In genomic region chr11:29130385-29131355, GRCm38 (mm10) we compare ENCODE assay signal across 7 mouse cellular contexts. TPM values are rescaled to one million over a fixed set of nuclear protein-coding genes. Genes with fewer than 3 reads are reported as not detected.
DNase-seq lines count a peak whose midpoint lies in the region; ATAC-seq and TF ChIP-seq lines count a peak whose summit lies in the region.

TSS of gene Pnpt1 (plus strand) at chr11:29130744.

- peak within 1 kb of the TSS; percentile 87 for H3K4me3 ChIP-seq in embryonic facial prominence, embryonic 10.5 days
- peak within 1 kb of the TSS; percentile 90 for H3K4me3 ChIP-seq in intestine, postnatal 0 days (ENCODE audit: low read depth, low read length)
- H3K4me3 ChIP-seq in midbrain, embryonic 12.5 days = peak within 1 kb of the TSS; percentile 61
- H3K4me3 ChIP-seq in small intestine, adult 2 months (ENCODE audit: low read depth, low read length) = peak within 1 kb of the TSS; percentile 73

- intact Hi-C loops in left cerebral cortex, postnatal 4 days (cut with DNase I) = loop anchor here (5.0 kb wide), 1 partner anchor 518 kb away; no protein-coding TSS in a partner anchor

- H3K36me3 ChIP-seq in embryonic facial prominence, embryonic 10.5 days (replicated peaks) = peaks cover 24% of the 10 kb centered on the region
- H3K36me3 ChIP-seq in intestine, postnatal 0 days (ENCODE audit: control insufficient read depth, insufficient read depth) = peaks cover 13% of the 10 kb centered on the region
- 0 out of 2 replicates have a peak, but pooled peaks cover 15% of the 10 kb centered on the region for H3K36me3 ChIP-seq in midbrain, embryonic 12.5 days
- peaks cover 13% of the 10 kb centered on the region for H3K36me3 ChIP-seq in small intestine, adult 2 months (ENCODE audit: control insufficient read depth, insufficient read depth, low read length)

- H3K4me2 ChIP-seq in intestine, postnatal 0 days (replicated peaks; ENCODE audit: low read depth) = peak within 1 kb of the TSS; percentile 83
- peak within 1 kb of the TSS; percentile 69 for H3K4me2 ChIP-seq in midbrain, embryonic 12.5 days (replicated peaks)

- H3K4me1 ChIP-seq in embryonic facial prominence, embryonic 10.5 days = peaks cover 9% of the 10 kb centered on the region
- no peaks in the 10 kb centered on the region for H3K4me1 ChIP-seq in intestine, postnatal 0 days (replicated peaks; ENCODE audit: control insufficient read depth, insufficient read depth, low read length)
- H3K4me1 ChIP-seq in midbrain, embryonic 12.5 days = peaks cover 3% of the 10 kb centered on the region
- no peaks in the 10 kb centered on the region for H3K4me1 ChIP-seq in small intestine, adult 2 months (ENCODE audit: control insufficient read depth, insufficient read depth, insufficient read length, low read length)

- no peaks in the 10 kb centered on the region for H3K27me3 ChIP-seq in embryonic facial prominence, embryonic 10.5 days (replicated peaks; ENCODE audit: low read depth, poor library complexity, severe bottlenecking)
- no peaks in the 10 kb centered on the region for H3K27me3 ChIP-seq in intestine, postnatal 0 days (replicated peaks; ENCODE audit: control insufficient read depth, insufficient read depth, low read length)
- no peaks in the 10 kb centered on the region for H3K27me3 ChIP-seq in midbrain, embryonic 12.5 days
- no peaks in the 10 kb centered on the region for H3K27me3 ChIP-seq in small intestine, adult 2 months (ENCODE audit: control insufficient read depth, insufficient read depth, low read length)

- DNase-seq in adrenal gland, postnatal 10 days = peak; percentile 95
- DNase-seq in embryonic facial prominence, embryonic 10.5 days (ENCODE audit: low spot score) = peak; percentile 93
- DNase-seq in gonadal fat pad, adult 2 months (ENCODE audit: low read depth) = peak; percentile 54
- DNase-seq in left cerebral cortex, postnatal 4 days = peak; percentile 92

- H3K9ac ChIP-seq in intestine, postnatal 0 days (ENCODE audit: low read depth, low read length) = peak within 1 kb of the TSS; percentile 77
- H3K9ac ChIP-seq in midbrain, embryonic 12.5 days (replicated peaks) = peak within 1 kb of the TSS; percentile 62

- peak within 1 kb of the TSS; percentile 92 for H3K27ac ChIP-seq in embryonic facial prominence, embryonic 10.5 days (replicated peaks)
- peak within 1 kb of the TSS; percentile 64 for H3K27ac ChIP-seq in intestine, postnatal 0 days (ENCODE audit: low read depth, low read length)
- peak within 1 kb of the TSS; percentile 53; the same call in 1 of the 2 replicates for H3K27ac ChIP-seq in midbrain, embryonic 12.5 days (replicated peaks)
- 0 out of 2 replicates have a peak within 1 kb of the TSS, but pooled peaks have one; percentile 12 for H3K27ac ChIP-seq in small intestine, adult 2 months (ENCODE audit: insufficient read depth, low read depth, low read length)

- WGBS in embryonic facial prominence, embryonic 10.5 days = 8% methylated on average over 50 of the region's 50 CpGs
- 1% methylated on average over 50 of the region's 50 CpGs for WGBS in intestine, postnatal 0 days
- 5% methylated on average over 50 of the region's 50 CpGs for WGBS in midbrain, embryonic 12.5 days
- 4% methylated on average over 50 of the region's 50 CpGs for WGBS in small intestine, adult 2 months

- TF ChIP-seq POLR2A in small intestine, adult 2 months (IDR thresholded peaks at IDR 0.05; ENCODE audit: low read depth, low read length) = no peak; the same call in 1 of the 2 replicates

- peak; percentile 100 for ATAC-seq in intestine, postnatal 0 days
- peak; percentile 100 for ATAC-seq in midbrain, embryonic 12.5 days (ENCODE audit: low FRiP score, low read depth)

- peak; percentile 12; the same call in 1 of the 2 replicates for TF ChIP-seq CTCF in intestine, postnatal 0 days (IDR thresholded peaks at IDR 0.05; ENCODE audit: low read depth)
- TF ChIP-seq CTCF in small intestine, adult 2 months (IDR thresholded peaks at IDR 0.05; ENCODE audit: extremely low read depth, insufficient read length, insufficient replicate concordance, low read depth, low read length) = no peak

- no peaks in the 10 kb centered on the region for H3K9me3 ChIP-seq in embryonic facial prominence, embryonic 10.5 days
- no peaks in the 10 kb centered on the region for H3K9me3 ChIP-seq in intestine, postnatal 0 days (ENCODE audit: control insufficient read depth)
- no peaks in the 10 kb centered on the region for H3K9me3 ChIP-seq in midbrain, embryonic 12.5 days

RNA-seq across cellular contexts. Expression of gene Pnpt1, which starts in this region (rescaled TPM):
- 10 to 100 TPM; 43.3 to 51.5 TPM for total RNA-seq in adrenal gland, postnatal 10 days (2021)
- 48.0 and 49.2 TPM in 2 replicates for polyA plus RNA-seq in embryonic facial prominence, embryonic 10.5 days (2016; fragmentation: Nextera tagmentation; extraction: Ambion mirVana)
- 6.9 and 8.4 TPM in 2 replicates for polyA plus RNA-seq in gonadal fat pad, adult 2 months (2012; rRNA removed)
- polyA plus RNA-seq in intestine, postnatal 0 days (2015; fragmentation: Nextera tagmentation; extraction: Ambion mirVana) = 14.3 and 15.8 TPM in 2 replicates
- total RNA-seq in left cerebral cortex, postnatal 4 days (2021) = 10 to 100 TPM; 22.1 to 26.1 TPM
- 32.5 and 33.0 TPM in 2 replicates for polyA plus RNA-seq in midbrain, embryonic 12.5 days (2016; fragmentation: Nextera tagmentation; extraction: Ambion mirVana)
- 1.7 and 2.6 TPM in 2 replicates for polyA plus RNA-seq in small intestine, adult 2 months (2012; rRNA removed)

Comparison
In these comparisons a context has a peak if more than half of its experiments do, and no peak if none do; other contexts are left out.
1. Peak in every context shown above with its lines: DNase-seq, ATAC-seq, H3K4me3 ChIP-seq and H3K27ac ChIP-seq.
2. H3K27ac ChIP-seq: peak in every context shown above with its lines; median percentile 92 in embryonic facial prominence, embryonic 10.5 days; 64 in intestine, postnatal 0 days; 53 in midbrain, embryonic 12.5 days; 12 in small intestine, adult 2 months.